Mouse (Mus musculus) limb, embryonic 14.5 days (tissue): ENCODE data around the gene Spata45. TPM values are rescaled to one million over a fixed set of nuclear protein-coding genes. Genes with fewer than 3 reads are reported as not detected.

Experiments used
- ATAC-seq: fragments of 200-750 bp; cut with Nextera tagmentation; 2 replicates; pipeline ENCODE4 v1.8.0; 2017; ENCODE audit warnings: low read depth, moderate number of reproducible peaks, moderate TSS enrichment; ENCODE audit not compliant: low FRiP score
- DNase-seq: peaks from one replicate; pipeline ENCODE4 v3.0.0-alpha.2; 2015; ENCODE audit warnings: low spot score
- H3K27ac ChIP-seq: fragments of 300-500 bp; sonication (generic); replicated peaks from 2 replicates; pipeline ENCODE4 v1.5.1; 2014; ENCODE audit warnings: low read depth, mild to moderate bottlenecking, low read length, moderate library complexity, mixed read lengths
- H3K27me3 ChIP-seq: fragments of 300-500 bp; sonication (generic); 2 replicates; pipeline ENCODE4 v1.6.1; 2014; ENCODE audit warnings: low read length, mixed read lengths; ENCODE audit not compliant: control insufficient read depth, insufficient read depth
- H3K36me3 ChIP-seq: fragments of 300-500 bp; sonication (generic); 2 replicates; pipeline ENCODE4 v1.6.1; 2014; ENCODE audit warnings: mild to moderate bottlenecking, low read length, moderate library complexity, mixed read lengths; ENCODE audit not compliant: control insufficient read depth, insufficient read depth
- H3K4me1 ChIP-seq: fragments of 300-500 bp; sonication (generic); 2 replicates; pipeline ENCODE4 v1.6.1; 2014; ENCODE audit warnings: antibody characterized with exemption, low read length, mixed read lengths; ENCODE audit not compliant: control insufficient read depth, insufficient read depth
- H3K4me2 ChIP-seq: fragments of 300-500 bp; sonication (generic); replicated peaks from 2 replicates; pipeline ENCODE4 v1.6.1; 2014; ENCODE audit warnings: low read depth, mild to moderate bottlenecking, low read length, moderate library complexity; ENCODE audit not compliant: severe bottlenecking
- H3K4me3 ChIP-seq: fragments of 300-500 bp; sonication (generic); replicated peaks from 2 replicates; pipeline ENCODE4 v1.5.1; 2014; ENCODE audit warnings: low read length
- H3K9ac ChIP-seq: fragments of 300-500 bp; sonication (generic); 2 replicates; pipeline ENCODE4 v1.6.1; 2014; ENCODE audit warnings: mild to moderate bottlenecking, low read depth, low read length, moderate library complexity; ENCODE audit not compliant: severe bottlenecking
- H3K9me3 ChIP-seq: fragments of 300-500 bp; sonication (generic); 2 replicates; pipeline ENCODE4 v1.6.1; 2016; ENCODE audit warnings: low read length; ENCODE audit not compliant: control insufficient read depth
- POLR2A ChIP-seq: fragments of 200-500 bp; IDR thresholded peaks from 2 replicates; pipeline ENCODE4 v1.8.0; 2012; ENCODE audit warnings: inconsistent platforms, mild to moderate bottlenecking, moderate library complexity, borderline replicate concordance; ENCODE audit not compliant: insufficient read depth, insufficient read length; ENCODE audit errors: extremely low read depth
- WGBS: fragments of 180-500 bp; shearing (Covaris S2); extraction: QIAGEN DNeasy Blood & Tissue Kit; methylation state at CpG from one replicate; pipeline ENCODE4 v1.1.7; 2014; 5-methylcytosine and 5-hydroxymethylcytosine counted together
- polyA plus RNA-seq, 2 experiments: library from polyadenylated mRNA; depleted of rRNA in 1 of 2; stranded (reverse) in 1 of 2; unstranded in 1 of 2; fragments of >200 nt; fragmentation: Nextera tagmentation in 1 of 2; extraction: Ambion mirVana in 1 of 2; gene quantifications; 2 replicates each; pipeline versions ENCODE4 v1.2.1 to v1.2.3; 2012 to 2014

Spata45 gene
- polyA plus RNA-seq, 2 experiments: not detected

DNA sequence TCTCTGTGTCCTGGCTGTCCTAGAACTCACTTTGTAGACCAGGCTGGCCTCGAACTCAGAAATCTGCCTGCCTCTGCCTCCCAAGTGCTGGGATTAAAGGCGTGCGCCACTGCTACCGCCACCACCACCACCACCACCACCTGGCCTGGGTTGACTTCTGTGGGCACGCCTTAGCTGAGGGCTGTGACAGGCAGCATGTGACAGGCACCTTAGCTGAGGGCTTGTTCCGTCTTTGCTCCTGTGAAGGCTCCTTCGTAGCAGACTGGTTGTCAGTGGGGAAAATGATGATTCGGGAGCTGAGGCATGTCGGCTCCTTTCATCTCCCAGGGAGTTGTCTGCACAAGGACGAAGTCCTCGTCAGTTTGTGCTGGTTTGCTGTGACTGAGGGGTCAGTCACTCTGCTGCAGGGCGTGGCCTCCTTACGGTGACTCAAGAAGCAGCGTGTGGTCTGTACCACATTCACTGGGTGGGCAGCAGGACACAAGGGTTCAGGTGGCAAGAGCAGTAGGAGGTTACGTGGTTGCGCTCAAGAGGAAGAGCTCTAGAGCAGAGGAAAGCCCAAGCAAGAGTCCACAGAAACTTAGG lies 36.0 kb downstream of the Spata45 start:
- H3K4me2 ChIP-seq: no peak overlapping the region
- WGBS: 91% methylated on average over 16 of the region's 16 CpGs
- H3K27me3 ChIP-seq: no peaks in the 10 kb centered on the region
- no peak overlapping the region for H3K27ac ChIP-seq
- ATAC-seq (no peak), DNase-seq (no peak)
- no peaks in the 10 kb centered on the region for H3K9me3 ChIP-seq
- H3K9ac ChIP-seq: no peak overlapping the region
- TF ChIP-seq POLR2A: no peak
- no peaks in the 10 kb centered on the region for H3K4me1 ChIP-seq
- peaks cover 67% of the 10 kb centered on the region for H3K36me3 ChIP-seq
- no peak overlapping the region for H3K4me3 ChIP-seq

DNA sequence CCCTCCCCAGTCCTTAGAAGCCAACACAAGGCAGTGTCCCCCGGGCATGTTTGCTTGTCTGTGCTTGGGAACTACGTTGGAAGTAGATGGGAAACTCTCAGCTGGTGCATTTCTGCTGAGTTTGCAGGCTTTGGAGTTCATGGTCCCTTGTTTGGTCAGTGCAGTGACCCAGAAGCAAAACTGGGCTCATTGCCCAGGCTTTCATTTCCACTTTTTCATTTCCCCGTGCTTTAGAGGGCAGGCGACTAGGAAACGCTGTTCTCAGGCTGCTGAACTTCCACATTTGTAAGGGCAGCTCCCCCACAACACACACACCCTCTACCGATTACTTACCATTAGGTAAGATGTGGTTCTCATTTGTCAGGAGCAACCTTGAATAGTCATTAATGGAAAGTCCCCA lies 36.6 kb downstream of the Spata45 start:
- Histone ChIP-seq H3K9ac (no peak overlapping the region), H3K27ac (no peak overlapping the region), H3K36me3 (peaks cover 67% of the 10 kb centered on the region), H3K9me3 (no peaks in the 10 kb centered on the region), H3K4me3 (no peak overlapping the region), H3K27me3 (no peaks in the 10 kb centered on the region), H3K4me2 (no peak overlapping the region), H3K4me1 (no peaks in the 10 kb centered on the region)
- ATAC-seq (no peak), DNase-seq (no peak)
- WGBS: 82% methylated on average over 6 of the region's 6 CpGs
- TF ChIP-seq POLR2A: no peak

DNA sequence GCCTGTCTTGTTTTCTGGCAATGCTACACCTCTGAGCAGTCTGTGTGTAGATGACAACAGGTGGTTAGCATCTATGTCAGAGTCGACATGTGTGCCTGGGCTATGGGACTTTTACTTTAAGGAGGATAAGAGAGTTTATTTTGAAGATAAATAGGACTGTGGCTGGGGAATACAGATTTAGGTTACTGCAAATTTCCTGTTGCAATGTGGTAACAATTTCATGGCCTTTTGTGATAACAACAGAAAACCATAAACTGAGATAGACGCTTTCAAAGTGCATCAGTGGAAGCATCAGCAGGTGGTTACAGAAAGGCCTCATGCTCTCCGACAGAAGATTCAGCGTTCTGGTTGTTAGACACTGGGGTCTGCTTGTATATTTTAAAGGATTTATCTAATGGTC lies 37.0 kb downstream of the Spata45 start:
- Histone ChIP-seq H3K9me3 (no peaks in the 10 kb centered on the region), H3K9ac (no peak overlapping the region), H3K4me1 (no peaks in the 10 kb centered on the region), H3K27ac (no peak overlapping the region), H3K4me3 (no peak overlapping the region), H3K27me3 (no peaks in the 10 kb centered on the region), H3K36me3 (peaks cover 68% of the 10 kb centered on the region), H3K4me2 (no peak overlapping the region)
- ATAC-seq (no peak), DNase-seq (no peak)
- 92% methylated on average over 4 of the region's 4 CpGs for WGBS
- no peak for TF ChIP-seq POLR2A

DNA sequence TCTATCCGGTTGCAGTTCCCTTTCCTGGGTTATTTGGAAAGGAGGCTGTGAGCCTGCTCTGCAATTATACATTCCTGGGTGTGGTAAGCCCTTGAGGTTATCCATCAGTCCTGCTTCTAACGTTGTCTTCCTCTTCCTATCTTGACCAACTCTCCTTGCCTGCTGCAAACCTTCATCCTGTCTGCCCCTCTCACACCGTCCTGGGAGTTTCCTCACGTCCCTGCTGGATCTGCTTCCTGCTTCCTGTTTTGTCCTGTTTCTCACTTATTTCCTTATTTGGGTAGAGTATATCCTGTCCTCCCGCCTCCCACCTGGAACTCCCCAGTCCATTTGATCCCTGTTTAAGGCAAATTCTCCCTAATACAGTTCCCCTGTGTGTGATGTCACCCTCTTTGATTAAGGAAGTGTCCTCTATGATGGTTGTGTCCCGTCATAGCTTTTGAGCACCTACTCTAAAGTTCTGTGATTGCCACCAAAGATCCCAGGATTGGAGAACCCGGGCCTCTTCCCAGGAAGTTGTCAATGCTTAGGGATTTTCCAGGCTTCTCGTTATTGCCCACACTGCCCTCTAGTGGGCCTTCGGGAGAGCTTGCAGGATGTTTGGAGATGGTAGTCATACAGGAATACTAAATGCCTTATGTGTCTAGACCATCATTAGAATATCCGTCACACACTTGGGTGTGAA lies 38.9 kb downstream of the Spata45 start:
- H3K36me3 ChIP-seq: peaks cover 71% of the 10 kb centered on the region
- ATAC-seq: no peak

DNA sequence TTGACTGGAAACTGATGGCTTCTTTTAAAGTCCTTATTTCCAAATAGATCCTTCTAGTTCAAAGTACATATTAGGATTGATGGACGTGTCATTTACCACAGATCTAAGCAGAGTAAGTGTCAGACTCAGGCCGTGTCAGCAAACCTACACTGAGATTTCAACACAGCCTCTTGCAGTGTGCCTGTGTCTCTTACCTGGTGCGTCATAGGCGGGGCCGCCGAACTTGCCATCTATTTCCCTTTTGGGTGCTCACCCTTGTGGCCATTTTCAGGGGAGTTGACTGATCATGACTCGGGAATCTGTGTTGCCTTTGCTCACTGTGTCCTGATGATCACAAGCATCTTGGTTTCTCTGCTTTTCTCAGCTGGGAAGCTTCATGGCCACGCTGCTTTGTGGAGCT lies 46.8 kb downstream of the Spata45 start:
- no peak for DNase-seq
- ATAC-seq: no peak
- TF ChIP-seq POLR2A: no peak
- Histone ChIP-seq H3K27me3 (no peaks in the 10 kb centered on the region), H3K4me3 (no peak overlapping the region), H3K4me1 (no peaks in the 10 kb centered on the region), H3K36me3 (peaks cover 52% of the 10 kb centered on the region), H3K9ac (no peak overlapping the region), H3K9me3 (no peaks in the 10 kb centered on the region), H3K4me2 (no peak overlapping the region), H3K27ac (no peak overlapping the region)
- WGBS: 89% methylated on average over 8 of the region's 8 CpGs

More for the DNA sequence above, 38.9 kb downstream of the Spata45 start:
- no peak overlapping the region for H3K4me2 ChIP-seq
- H3K4me3 ChIP-seq: no peak overlapping the region
- no peak overlapping the region for H3K9ac ChIP-seq
- peak; percentile 70 for DNase-seq
- whole genome bisulfite sequencing: 62% methylated on average over 10 of the region's 10 CpGs
- H3K27ac ChIP-seq: no peak overlapping the region
- H3K27me3 ChIP-seq: no peaks in the 10 kb centered on the region
- no peak for TF ChIP-seq POLR2A
- H3K4me1 ChIP-seq: no peaks in the 10 kb centered on the region
- no peaks in the 10 kb centered on the region for H3K9me3 ChIP-seq
